In the genomic region with DNA sequence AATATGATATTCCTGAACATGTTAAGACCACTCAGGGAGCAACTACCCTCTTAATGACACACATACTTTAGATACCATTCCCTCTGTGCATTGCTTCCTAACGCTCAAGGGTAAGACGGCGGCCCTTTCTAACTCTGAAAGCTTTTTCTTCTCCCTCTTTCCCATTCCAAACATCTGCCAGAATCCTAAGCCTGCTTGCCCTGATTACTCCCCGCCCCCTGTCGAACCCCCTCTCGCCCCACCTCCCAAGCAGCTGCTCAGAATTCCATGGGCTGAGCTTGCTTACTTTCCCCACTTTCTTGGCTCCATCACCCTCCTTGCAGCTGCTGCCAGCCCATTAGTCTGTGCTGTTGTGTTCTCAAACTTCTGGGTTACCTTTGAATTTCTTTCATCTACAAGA, we compare ENCODE assay signal across 8 mouse cellular contexts. TPM values are rescaled to one million over a fixed set of nuclear protein-coding genes. Genes with fewer than 3 reads are reported as not detected.
A peak's percentile ranks its signal among the peaks of the same experiment; 100 is the strongest.
DNase-seq lines count a peak whose midpoint lies in the region; ATAC-seq and TF ChIP-seq lines count a peak whose summit lies in the region.

No protein-coding gene starts in this region.

- TF ChIP-seq CTCF in hindbrain, postnatal 0 days (IDR thresholded peaks at IDR 0.05; ENCODE audit: low read depth) = no peak
- TF ChIP-seq CTCF in lung, embryonic 14.5 days (IDR thresholded peaks at IDR 0.05; ENCODE audit: low read depth) = no peak

- peaks cover 37% of the 10 kb centered on the region for H3K4me1 ChIP-seq in embryonic facial prominence, embryonic 15.5 days
- peaks cover 5% of the 10 kb centered on the region; the same call in 1 of the 2 replicates for H3K4me1 ChIP-seq in hindbrain, postnatal 0 days (ENCODE audit: insufficient read depth, low read length)
- peaks cover 22% of the 10 kb centered on the region for H3K4me1 ChIP-seq in lung, embryonic 14.5 days (ENCODE audit: insufficient read depth)

- DNase-seq in layer of hippocampus, postnatal 10 days (ENCODE audit: low spot score in 2 of 2) = peak; percentile 30 to 53
- DNase-seq in layer of hippocampus, adult 9-10 months (ENCODE audit: low spot score) = no peak
- peak; percentile 62 for DNase-seq in hindbrain, postnatal 0 days (ENCODE audit: low spot score)
- peak; percentile 86 for DNase-seq in lung, embryonic 14.5 days
- peak; percentile 25 for DNase-seq in right cerebral cortex, postnatal 14 days
- no peak for DNase-seq in ovary, postnatal 14 days (ENCODE audit: low spot score)
- no peak for DNase-seq in urinary bladder, postnatal 25 days (ENCODE audit: low spot score)

- peak overlapping the region; percentile 22 for H3K4me2 ChIP-seq in embryonic facial prominence, embryonic 15.5 days (replicated peaks)
- no peak overlapping the region for H3K4me2 ChIP-seq in hindbrain, postnatal 0 days (ENCODE audit: low read depth, low read length)
- peak overlapping the region; percentile 21 for H3K4me2 ChIP-seq in lung, embryonic 14.5 days

- H3K27me3 ChIP-seq in embryonic facial prominence, embryonic 15.5 days = no peaks in the 10 kb centered on the region
- no peaks in the 10 kb centered on the region for H3K27me3 ChIP-seq in hindbrain, postnatal 0 days (ENCODE audit: insufficient read depth, low read length)
- no peaks in the 10 kb centered on the region for H3K27me3 ChIP-seq in lung, embryonic 14.5 days (ENCODE audit: insufficient read depth, low read length)

- peak overlapping the region; percentile 87 for H3K27ac ChIP-seq in embryonic facial prominence, embryonic 15.5 days (replicated peaks)
- H3K27ac ChIP-seq in hindbrain, postnatal 0 days = peak overlapping the region; percentile 58
- peak overlapping the region; percentile 86 for H3K27ac ChIP-seq in lung, embryonic 14.5 days (ENCODE audit: low read depth)

- H3K9me3 ChIP-seq in embryonic facial prominence, embryonic 15.5 days (replicated peaks) = no peaks in the 10 kb centered on the region
- H3K9me3 ChIP-seq in hindbrain, postnatal 0 days (ENCODE audit: low read length) = no peaks in the 10 kb centered on the region
- H3K9me3 ChIP-seq in lung, embryonic 14.5 days (ENCODE audit: low read depth, low read length) = no peaks in the 10 kb centered on the region

- H3K36me3 ChIP-seq in embryonic facial prominence, embryonic 15.5 days = peaks cover 13% of the 10 kb centered on the region; the same call in 1 of the 2 replicates
- H3K36me3 ChIP-seq in hindbrain, postnatal 0 days (ENCODE audit: insufficient read depth, low read length) = peaks cover 17% of the 10 kb centered on the region; the same call in 1 of the 2 replicates
- peaks cover 16% of the 10 kb centered on the region for H3K36me3 ChIP-seq in lung, embryonic 14.5 days (ENCODE audit: insufficient read depth)

- WGBS in embryonic facial prominence, embryonic 15.5 days = 3% methylated on average over 6 of the region's 6 CpGs
- 22% methylated on average over 6 of the region's 6 CpGs for WGBS in hindbrain, postnatal 0 days
- 8% methylated on average over 6 of the region's 6 CpGs for WGBS in lung, embryonic 14.5 days

- peak; percentile 85 for ATAC-seq in embryonic facial prominence, embryonic 15.5 days (ENCODE audit: insufficient number of reproducible peaks, low FRiP score, low TSS enrichment, low read depth)
- ATAC-seq in hindbrain, postnatal 0 days = peak; percentile 66
- ATAC-seq in lung, embryonic 14.5 days (ENCODE audit: insufficient read depth) = peak; percentile 90

- no peak overlapping the region for H3K4me3 ChIP-seq in embryonic facial prominence, embryonic 15.5 days (replicated peaks)
- no peak overlapping the region for H3K4me3 ChIP-seq in hindbrain, postnatal 0 days (ENCODE audit: low read length)
- no peak overlapping the region for H3K4me3 ChIP-seq in lung, embryonic 14.5 days (ENCODE audit: low read depth, low read length)

- no peak overlapping the region for H3K9ac ChIP-seq in embryonic facial prominence, embryonic 15.5 days
- H3K9ac ChIP-seq in hindbrain, postnatal 0 days (replicated peaks; ENCODE audit: low read length) = no peak overlapping the region
- H3K9ac ChIP-seq in lung, embryonic 14.5 days = no peak overlapping the region

RNA-seq across cellular contexts. Expression of a gene that starts 23.0 kb away (rescaled TPM):
- total RNA-seq in layer of hippocampus, postnatal 10 days (2021) = 10 to 100 TPM; 18.3 to 19.3 TPM
- polyA plus RNA-seq in embryonic facial prominence, embryonic 15.5 days (2015; fragmentation: Nextera tagmentation; extraction: Ambion mirVana) = 35.3 and 37.4 TPM in 2 replicates
- total RNA-seq in hindbrain, postnatal 0 days (2014; rRNA removed) = 14.5 and 20.7 TPM in 2 replicates
- polyA plus RNA-seq in hindbrain, postnatal 0 days (2015; fragmentation: Nextera tagmentation; extraction: Ambion mirVana) = 26.7 and 28.8 TPM in 2 replicates
- 34.0 and 37.6 TPM in 2 replicates for polyA plus RNA-seq in lung, embryonic 14.5 days (2014; fragmentation: Nextera tagmentation; extraction: Ambion mirVana)

RNA-seq across cellular contexts. Expression of a gene that starts 27.2 kb away (rescaled TPM):
- 10 to 100 TPM; 23.1 to 26.6 TPM for total RNA-seq in layer of hippocampus, postnatal 10 days (2021)
- 39.8 and 42.3 TPM in 2 replicates for polyA plus RNA-seq in embryonic facial prominence, embryonic 15.5 days (2015; fragmentation: Nextera tagmentation; extraction: Ambion mirVana)
- total RNA-seq in hindbrain, postnatal 0 days (2014; rRNA removed) = 22.9 and 40.1 TPM in 2 replicates
- 37.1 and 40.3 TPM in 2 replicates for polyA plus RNA-seq in hindbrain, postnatal 0 days (2015; fragmentation: Nextera tagmentation; extraction: Ambion mirVana)
- 25.7 and 25.9 TPM in 2 replicates for polyA plus RNA-seq in lung, embryonic 14.5 days (2014; fragmentation: Nextera tagmentation; extraction: Ambion mirVana)

RNA-seq across cellular contexts. Expression of a gene that starts 27.3 kb away (rescaled TPM):
- total RNA-seq in layer of hippocampus, postnatal 10 days (2021) = 1 to 10 TPM; 9.3 to 9.8 TPM
- polyA plus RNA-seq in embryonic facial prominence, embryonic 15.5 days (2015; fragmentation: Nextera tagmentation; extraction: Ambion mirVana) = 26.3 and 26.7 TPM in 2 replicates
- 9.1 and 15.2 TPM in 2 replicates for total RNA-seq in hindbrain, postnatal 0 days (2014; rRNA removed)
- 9.9 and 11.0 TPM in 2 replicates for polyA plus RNA-seq in hindbrain, postnatal 0 days (2015; fragmentation: Nextera tagmentation; extraction: Ambion mirVana)
- 26.5 and 27.4 TPM in 2 replicates for polyA plus RNA-seq in lung, embryonic 14.5 days (2014; fragmentation: Nextera tagmentation; extraction: Ambion mirVana)

Comparison
In these comparisons a context has a peak if more than half of its experiments do, and no peak if none do; other contexts are left out.
1. DNase-seq: peak in layer of hippocampus, postnatal 10 days (2 of 2), hindbrain, postnatal 0 days (single experiment), lung, embryonic 14.5 days (single experiment) and right cerebral cortex, postnatal 14 days (single experiment); none in layer of hippocampus, adult 9-10 months (single experiment), ovary, postnatal 14 days (single experiment) and urinary bladder, postnatal 25 days (single experiment).
2. Peak in every context shown above with its lines, with median percentiles within 50 percentile points of each other: ATAC-seq and H3K27ac ChIP-seq.